Mouse (Mus musculus): ENCODE results near the gene Tsc22d4.
"Not testable (repeated sequence)": the region's sequence is repeated elsewhere in the genome, so short reads cannot be mapped to it uniquely, and the experiment has no call there.

Tsc22d4 gene

GRCm38 (mm10) chr5:137745214-137746171, at the start of gene Tsc22d4:
Tsc22d4 (plus strand) TSS chr5:137745730.
- ATAC-seq (ENCODE audit: insufficient number of reproducible peaks, low FRiP score, low TSS enrichment), result peak; percentile 62; the same call in 1 of the 2 replicates

GRCm38 (mm10) chr5:137695930-137696329, 49.6 kb upstream of the Tsc22d4 start:
- ATAC-seq (ENCODE audit: insufficient number of reproducible peaks, low FRiP score, low TSS enrichment), result no peak

- no peak for ATAC-seq (ENCODE audit: insufficient number of reproducible peaks, low FRiP score, low TSS enrichment)
Observed at GRCm38 (mm10) chr5:137699080-137699479, 46.5 kb upstream of the Tsc22d4 start.

- ATAC-seq (ENCODE audit: insufficient number of reproducible peaks, low FRiP score, low TSS enrichment), result no peak
Observed at GRCm38 (mm10) chr5:137699850-137700249, 45.7 kb upstream of the Tsc22d4 start.

GRCm38 (mm10) chr5:137705242-137705641, 40.3 kb upstream of the Tsc22d4 start:
- no peak for ATAC-seq (ENCODE audit: insufficient number of reproducible peaks, low FRiP score, low TSS enrichment)

- ATAC-seq (ENCODE audit: insufficient number of reproducible peaks, low FRiP score, low TSS enrichment), result no peak
Observed at GRCm38 (mm10) chr5:137706913-137707633, 38.5 kb upstream of the Tsc22d4 start.

- ATAC-seq (ENCODE audit: insufficient number of reproducible peaks, low FRiP score, low TSS enrichment), result no peak
Observed at GRCm38 (mm10) chr5:137713454-137713853, 32.1 kb upstream of the Tsc22d4 start.

- ATAC-seq (ENCODE audit: insufficient number of reproducible peaks, low FRiP score, low TSS enrichment), result no peak
Observed at GRCm38 (mm10) chr5:137715685-137716084, 29.8 kb upstream of the Tsc22d4 start.

- ATAC-seq (ENCODE audit: insufficient number of reproducible peaks, low FRiP score, low TSS enrichment), result no peak
Observed at GRCm38 (mm10) chr5:137718020-137718790, 27.3 kb upstream of the Tsc22d4 start.

- ATAC-seq (ENCODE audit: insufficient number of reproducible peaks, low FRiP score, low TSS enrichment), result no peak
Observed at GRCm38 (mm10) chr5:137719088-137719487, 26.4 kb upstream of the Tsc22d4 start.

- ATAC-seq (ENCODE audit: insufficient number of reproducible peaks, low FRiP score, low TSS enrichment), result not testable (repeated sequence)
Observed at GRCm38 (mm10) chr5:137720558-137721164, 24.9 kb upstream of the Tsc22d4 start.

GRCm38 (mm10) chr5:137723840-137724239, 21.7 kb upstream of the Tsc22d4 start:
- no peak for ATAC-seq (ENCODE audit: insufficient number of reproducible peaks, low FRiP score, low TSS enrichment)

- ATAC-seq (ENCODE audit: insufficient number of reproducible peaks, low FRiP score, low TSS enrichment), result no peak
Observed at GRCm38 (mm10) chr5:137726767-137727166, 18.8 kb upstream of the Tsc22d4 start.

GRCm38 (mm10) chr5:137733638-137734288, 11.8 kb upstream of the Tsc22d4 start:
- no peak for ATAC-seq (ENCODE audit: insufficient number of reproducible peaks, low FRiP score, low TSS enrichment)

- no peak for ATAC-seq (ENCODE audit: insufficient number of reproducible peaks, low FRiP score, low TSS enrichment)
Observed at GRCm38 (mm10) chr5:137734289-137735061, 11.1 kb upstream of the Tsc22d4 start.

- no peak for ATAC-seq (ENCODE audit: insufficient number of reproducible peaks, low FRiP score, low TSS enrichment)
Observed at GRCm38 (mm10) chr5:137737400-137737940, 8.1 kb upstream of the Tsc22d4 start.

GRCm38 (mm10) chr5:137738516-137738915, 7.0 kb upstream of the Tsc22d4 start:
- ATAC-seq (ENCODE audit: insufficient number of reproducible peaks, low FRiP score, low TSS enrichment), result no peak

- ATAC-seq (ENCODE audit: insufficient number of reproducible peaks, low FRiP score, low TSS enrichment), result no peak
Observed at GRCm38 (mm10) chr5:137739471-137739870, 6.1 kb upstream of the Tsc22d4 start.
